8 mouse cellular contexts compared by ENCODE assay signal in genomic region chr4:57294971-57295656, GRCm38 (mm10). TPM values are rescaled to one million over a fixed set of nuclear protein-coding genes. Genes with fewer than 3 reads are reported as not detected.
DNase-seq lines count a peak whose midpoint lies in the region; ATAC-seq and TF ChIP-seq lines count a peak whose summit lies in the region.

No protein-coding gene starts in this region.

- ATAC-seq in megakaryocyte-erythroid progenitor cell, adult 5-6 weeks (replicated peaks; ENCODE audit: low FRiP score, low TSS enrichment, poor library complexity, severe bottlenecking), result peak; percentile 78
- ATAC-seq in forebrain, embryonic 11.5 days (replicated peaks; ENCODE audit: low FRiP score), result no peak

- no peak for TF ChIP-seq POLR2A in MEL (IDR thresholded peaks at IDR 0.05; ENCODE audit: control insufficient read depth in 1 of 2, insufficient read depth in 1 of 2, low read depth in 1 of 2, low read length in 2 of 2, poor library complexity in 1 of 2)
- TF ChIP-seq POLR2A in kidney, adult 2 months (IDR thresholded peaks at IDR 0.05; ENCODE audit: low read depth, low read length), result no peak

- peaks cover 0 to 11% of the 10 kb centered on the region in 2 experiments; a peak in 2 of 4 replicates for H3K4me1 ChIP-seq in MEL (ENCODE audit: control insufficient read depth in 1 of 2, insufficient read depth in 2 of 2, low read length in 2 of 2)
- peaks cover 34% of the 10 kb centered on the region for H3K4me1 ChIP-seq in kidney, adult 2 months (ENCODE audit: control insufficient read depth, insufficient read depth, low read length)
- H3K4me1 ChIP-seq in forebrain, embryonic 11.5 days (replicated peaks; ENCODE audit: control insufficient read depth, insufficient read depth, low read length), result peaks cover 5% of the 10 kb centered on the region; the same call in 1 of the 2 replicates

- H3K4me2 ChIP-seq in forebrain, embryonic 11.5 days (ENCODE audit: low read depth, low read length, severe bottlenecking), result no peak overlapping the region

- H3K27me3 ChIP-seq in MEL (ENCODE audit: control insufficient read depth in 1 of 2, insufficient read depth in 2 of 2, low read length in 2 of 2), result no peaks in the 10 kb centered on the region
- no peaks in the 10 kb centered on the region for H3K27me3 ChIP-seq in kidney, adult 2 months (replicated peaks; ENCODE audit: control insufficient read depth, insufficient read depth, low read length)
- H3K27me3 ChIP-seq in forebrain, embryonic 11.5 days (ENCODE audit: control insufficient read depth, insufficient read depth, low read length), result peaks cover 19% of the 10 kb centered on the region

- H3K4me3 ChIP-seq in MEL (ENCODE audit: control insufficient read depth in 1 of 2, insufficient read depth in 1 of 2, low read depth in 2 of 2, low read length in 2 of 2), result no peak overlapping the region
- peak overlapping the region; percentile 42; the same call in 1 of the 2 replicates for H3K4me3 ChIP-seq in gastrocnemius, adult 2 months
- H3K4me3 ChIP-seq in kidney, adult 2 months (ENCODE audit: insufficient read depth, low read depth, low read length), result no peak overlapping the region
- no peak overlapping the region for H3K4me3 ChIP-seq in forebrain, embryonic 11.5 days (ENCODE audit: low read depth, low read length)

- no peak for TF ChIP-seq RAD21 in MEL (IDR thresholded peaks at IDR 0.05; ENCODE audit: low read depth, low read length)

- peak in 1 of 2 experiments; percentile 19; a peak in 1 of 4 replicates for TF ChIP-seq EP300 in MEL (IDR thresholded peaks at IDR 0.05; ENCODE audit: low read depth in 1 of 2, low read length in 2 of 2)

- H3K36me3 ChIP-seq in MEL (ENCODE audit: control insufficient read depth in 1 of 2, insufficient read depth in 2 of 2, low read length in 2 of 2), result no peaks in the 10 kb centered on the region
- no peaks in the 10 kb centered on the region for H3K36me3 ChIP-seq in kidney, adult 2 months (ENCODE audit: control insufficient read depth, insufficient read depth, low read length)
- H3K36me3 ChIP-seq in forebrain, embryonic 11.5 days (ENCODE audit: control insufficient read depth, insufficient read depth, low read length), result no peaks in the 10 kb centered on the region

- H3K79me2 ChIP-seq in MEL (ENCODE audit: control insufficient read depth, insufficient read depth, low read length, poor library complexity), result peaks cover 2% of the 10 kb centered on the region; the same call in 1 of the 2 replicates

- no peak overlapping the region; the same call in 1 of the 2 replicates for H3K9ac ChIP-seq in MEL (ENCODE audit: control insufficient read depth, low read depth, low read length, poor library complexity, severe bottlenecking)
- H3K9ac ChIP-seq in forebrain, embryonic 11.5 days (ENCODE audit: low read length), result no peak overlapping the region

- TF ChIP-seq CTCF in MEL (IDR thresholded peaks at IDR 0.05 in 2 of 3, conservative IDR thresholded peaks at IDR 0.05 in 1 of 3; ENCODE audit: control insufficient read depth in 1 of 3, insufficient read depth in 1 of 3, low read depth in 2 of 3, low read length in 3 of 3, poor library complexity in 1 of 3, severe bottlenecking in 1 of 3), result no peak
- TF ChIP-seq CTCF in gastrocnemius, adult 2 months (IDR thresholded peaks at IDR 0.05), result no peak
- no peak for TF ChIP-seq CTCF in kidney, adult 2 months (conservative IDR thresholded peaks at IDR 0.05; ENCODE audit: insufficient read depth, insufficient read length, low read depth, low read length)

- no peaks in the 10 kb centered on the region for H3K9me3 ChIP-seq in MEL (replicated peaks; ENCODE audit: insufficient read depth, low read length)
- no peaks in the 10 kb centered on the region for H3K9me3 ChIP-seq in forebrain, embryonic 11.5 days (ENCODE audit: control insufficient read depth, low read length)

- intact Hi-C loops in gastrocnemius, adult 2 months (cut with DNase I), result no loop called here
- intact Hi-C loops in left cerebral cortex, postnatal 36 days (cut with DNase I), result no loop called here

- no peak overlapping the region for H3K27ac ChIP-seq in MEL (ENCODE audit: control insufficient read depth, low read depth, low read length)
- H3K27ac ChIP-seq in gastrocnemius, adult 2 months, result peak overlapping the region; percentile 76
- H3K27ac ChIP-seq in kidney, adult 2 months (ENCODE audit: insufficient read depth, low read depth, low read length), result no peak overlapping the region
- H3K27ac ChIP-seq in forebrain, embryonic 11.5 days (ENCODE audit: low read depth, low read length), result no peak overlapping the region

- 31% methylated on average over 9 of the region's 9 CpGs for WGBS in kidney, adult 2 months
- 81% methylated on average over 9 of the region's 9 CpGs for WGBS in forebrain, embryonic 11.5 days

- peak; percentile 52 for DNase-seq in MEL (ENCODE audit: low read depth, low spot score)
- DNase-seq in adrenal gland, adult 8-10 months, result peak; percentile 90
- DNase-seq in gastrocnemius, adult 2 months, result peak; percentile 86
- DNase-seq in kidney, adult 2 months, result peak; percentile 83
- DNase-seq in B cell, adult 2 months, result no peak
- DNase-seq in forebrain, embryonic 11.5 days (ENCODE audit: low spot score), result no peak
- DNase-seq in left cerebral cortex, postnatal 36 days (ENCODE audit: low spot score in 2 of 2), result no peak

TF ChIP-seq in MEL, 35 proteins besides CTCF, POLR2A, EP300 and RAD21:
- TF ChIP-seq MAX (IDR thresholded peaks at IDR 0.05; ENCODE audit: low read length), result peak; percentile 36; the same call in 1 of the 2 replicates
- no peak for TF ChIP-seq ZC3H11A (IDR thresholded peaks at IDR 0.05; ENCODE audit: low read depth, low read length)

RNA-seq across cellular contexts. Expression of gene Ptpn3, which starts 6.5 kb away (rescaled TPM):
- 4.7 and 5.8 TPM in 2 replicates for total RNA-seq in MEL (2012; rRNA removed)
- polyA plus RNA-seq in MEL (2012; ENCODE audit: insufficient read depth in 1 of 2, insufficient read length in 2 of 2, low read depth in 1 of 2, low replicate concordance in 2 of 2, missing spikeins in 1 of 2), result 1 to 10 TPM in 1 of 2 experiments, not detected in 1; 8.4 TPM
- 10 to 100 TPM; 31.1 to 57.6 (median 40.2) TPM for total RNA-seq in adrenal gland, adult 8-10 months (2022)
- total RNA-seq in gastrocnemius, adult 2 months (2021), result 10 to 100 TPM; 29.8 to 77.3 TPM
- 17.7 and 18.1 TPM in 2 replicates for polyA plus RNA-seq in kidney, adult 2 months (2012; rRNA removed)
- 11.7 and 15.2 TPM in 2 replicates for total RNA-seq in megakaryocyte-erythroid progenitor cell, adult 5-6 weeks (2014; fragmentation: Nextera tagmentation)
- 8.7 and 15.4 TPM in 2 replicates for total RNA-seq in megakaryocyte-erythroid progenitor cell, adult 5-6 weeks (2017)
- 0.81 TPM in 2 replicates for polyA plus RNA-seq in forebrain, embryonic 11.5 days (2014; fragmentation: Nextera tagmentation; extraction: Ambion mirVana)
- 10 to 100 TPM; 61.6 to 63.8 TPM for total RNA-seq in left cerebral cortex, postnatal 36 days (2021)

Comparison
In these comparisons a context has a peak if more than half of its experiments do, and no peak if none do; other contexts are left out.
1. DNase-seq: peak in MEL (single experiment), adrenal gland, adult 8-10 months (single experiment), gastrocnemius, adult 2 months (single experiment) and kidney, adult 2 months (single experiment); none in B cell, adult 2 months (0 of 2), forebrain, embryonic 11.5 days (single experiment) and left cerebral cortex, postnatal 36 days (0 of 2).